Mouse (Mus musculus) embryonic facial prominence, embryonic 14.5 days (tissue): Measurements from ENCODE around the gene Tex264. TPM values are rescaled to one million over a fixed set of nuclear protein-coding genes. Genes with fewer than 3 reads are reported as not detected.

Source experiments
- ATAC-seq: fragments of 200-750 bp; cut with Nextera tagmentation; 2 replicates; pipeline ENCODE4 v1.8.0; 2017; ENCODE audit warnings: low read depth, moderate number of reproducible peaks, moderate TSS enrichment
- DNase-seq: peaks from one replicate; pipeline ENCODE4 v3.0.0-alpha.2; 2015; ENCODE audit warnings: low spot score
- H3K27ac ChIP-seq: fragments of 300-500 bp; sonication (generic); replicated peaks from 2 replicates; pipeline ENCODE4 v1.5.1; 2014; ENCODE audit warnings: low read depth, mild to moderate bottlenecking, low read length, moderate library complexity
- H3K27me3 ChIP-seq: fragments of 300-500 bp; sonication (generic); replicated peaks from 2 replicates; pipeline ENCODE4 v1.6.1; 2014; ENCODE audit warnings: low read length; ENCODE audit not compliant: control insufficient read depth, insufficient read depth
- H3K36me3 ChIP-seq: fragments of 300-500 bp; sonication (generic); 2 replicates; pipeline ENCODE4 v1.6.1; 2014; ENCODE audit warnings: low read length, mixed read lengths; ENCODE audit not compliant: control insufficient read depth, insufficient read depth
- H3K4me1 ChIP-seq: fragments of 300-500 bp; sonication (generic); 2 replicates; pipeline ENCODE4 v1.6.1; 2014; ENCODE audit warnings: antibody characterized with exemption, low read length; ENCODE audit not compliant: control insufficient read depth, insufficient read depth
- H3K4me2 ChIP-seq: fragments of 300-500 bp; sonication (generic); 2 replicates; pipeline ENCODE4 v1.6.1; 2014; ENCODE audit warnings: low read depth, mild to moderate bottlenecking, low read length, moderate library complexity, mixed read lengths
- H3K4me3 ChIP-seq: fragments of 300-500 bp; sonication (generic); 2 replicates; pipeline ENCODE4 v1.5.1; 2014; ENCODE audit warnings: low read depth, mild to moderate bottlenecking, low read length
- H3K9ac ChIP-seq: fragments of 300-500 bp; sonication (generic); 2 replicates; pipeline ENCODE4 v1.6.1; 2014; ENCODE audit warnings: low read depth, mild to moderate bottlenecking, low read length, moderate library complexity, mixed read lengths
- H3K9me3 ChIP-seq: fragments of 300-500 bp; sonication (generic); 2 replicates; pipeline ENCODE4 v1.6.1; 2016; ENCODE audit warnings: low read length; ENCODE audit not compliant: control insufficient read depth
- WGBS: fragments of 180-500 bp; shearing (Covaris S2); extraction: QIAGEN DNeasy Blood & Tissue Kit; methylation state at CpG from one replicate; pipeline ENCODE4 v1.1.7; 2014; 5-methylcytosine and 5-hydroxymethylcytosine counted together
- polyA plus RNA-seq: library from polyadenylated mRNA; unstranded; fragments of >200 nt; fragmentation: Nextera tagmentation; extraction: Ambion mirVana; gene quantifications from 2 replicates; pipeline ENCODE4 v1.2.1, GENCODE M21; 2014

The Tex264 gene
- polyA plus RNA-seq, 1 experiment from 2014 or later = 59.0 TPM

- H3K4me2 ChIP-seq = no peak overlapping the region
- H3K27me3 ChIP-seq = no peaks in the 10 kb centered on the region
- H3K4me3 ChIP-seq = no peak overlapping the region
- H3K36me3 ChIP-seq = peaks cover 48% of the 10 kb centered on the region
- no peaks in the 10 kb centered on the region for H3K9me3 ChIP-seq
- WGBS = 91% methylated on average over 10 of the region's 11 CpGs
- no peaks in the 10 kb centered on the region for H3K4me1 ChIP-seq
- no peak for ATAC-seq
- no peak for DNase-seq
- H3K27ac ChIP-seq = no peak overlapping the region
- H3K9ac ChIP-seq = no peak overlapping the region
These were observed 7.3 kb upstream of the Tex264 start for GRCm38 (mm10) chr9:106692973-106693481.

- WGBS = 79% methylated on average over 8 of the region's 8 CpGs
- Histone ChIP-seq H3K4me3 (no peak overlapping the region), H3K9me3 (no peaks in the 10 kb centered on the region), H3K4me2 (no peak overlapping the region), H3K9ac (no peak overlapping the region), H3K27ac (no peak overlapping the region), H3K4me1 (peaks cover 12% of the 10 kb centered on the region), H3K36me3 (peaks cover 14% of the 10 kb centered on the region), H3K27me3 (no peaks in the 10 kb centered on the region)
- ATAC-seq (no peak), DNase-seq (no peak)
These were observed 3.1 kb upstream of the Tex264 start for GRCm38 (mm10) chr9:106688834-106689233.

- no peaks in the 10 kb centered on the region for H3K27me3 ChIP-seq
- ATAC-seq = peak; percentile 60
These were observed 1.4 kb upstream of the Tex264 start for GRCm38 (mm10) chr9:106686983-106687650.

GRCm38 (mm10) chr9:106684918-106685248, 844 bp downstream of the Tex264 start:
- peak overlapping the region; percentile 85 for H3K4me2 ChIP-seq
- H3K27me3 ChIP-seq = no peaks in the 10 kb centered on the region
- H3K36me3 ChIP-seq = peaks cover 22% of the 10 kb centered on the region
- H3K9ac ChIP-seq = peak overlapping the region; percentile 85
- DNase-seq (no peak), ATAC-seq (peak; percentile 2; the same call in 1 of the 2 replicates)
- WGBS = 0% methylated on average over 8 of the region's 14 CpGs
- H3K27ac ChIP-seq = peak overlapping the region; percentile 87; the same call in 1 of the 2 replicates
- H3K9me3 ChIP-seq = no peaks in the 10 kb centered on the region
- peaks cover 12% of the 10 kb centered on the region for H3K4me1 ChIP-seq
- H3K4me3 ChIP-seq = peak overlapping the region; percentile 84

More at GRCm38 (mm10) chr9:106686983-106687650, 1.4 kb upstream of the Tex264 start:
- no peak overlapping the region for H3K27ac ChIP-seq
- DNase-seq = peak; percentile 89
- H3K9ac ChIP-seq = no peak overlapping the region
- H3K36me3 ChIP-seq = peaks cover under 1% of the 10 kb centered on the region; the same call in 1 of the 2 replicates
- H3K9me3 ChIP-seq = no peaks in the 10 kb centered on the region
- 0 out of 2 replicates have a peak overlapping the region, but pooled peaks have one; percentile 7 for H3K4me2 ChIP-seq
- H3K4me3 ChIP-seq = no peak overlapping the region
- H3K4me1 ChIP-seq = peaks cover 12% of the 10 kb centered on the region
- 25% methylated on average over 8 of the region's 8 CpGs for WGBS

- peaks cover 12% of the 10 kb centered on the region for H3K4me1 ChIP-seq
- ATAC-seq (no peak), DNase-seq (no peak)
- H3K4me3 ChIP-seq = peak overlapping the region; percentile 84
- 79% methylated on average over 6 of the region's 6 CpGs for WGBS
- H3K9ac ChIP-seq = peak overlapping the region; percentile 85
- peak overlapping the region; percentile 85 for H3K4me2 ChIP-seq
- no peaks in the 10 kb centered on the region for H3K9me3 ChIP-seq
- H3K36me3 ChIP-seq = peaks cover 27% of the 10 kb centered on the region
- no peaks in the 10 kb centered on the region for H3K27me3 ChIP-seq
- no peak overlapping the region for H3K27ac ChIP-seq
These were observed 1.4 kb downstream of the Tex264 start for GRCm38 (mm10) chr9:106684093-106684872.

- H3K9me3 ChIP-seq = no peaks in the 10 kb centered on the region
- peaks cover 46% of the 10 kb centered on the region for H3K36me3 ChIP-seq
- no peak overlapping the region for H3K4me3 ChIP-seq
- H3K9ac ChIP-seq = no peak overlapping the region
- H3K4me1 ChIP-seq = peaks cover 7% of the 10 kb centered on the region; the same call in 1 of the 2 replicates
- WGBS = 88% methylated on average over 9 of the region's 9 CpGs
- DNase-seq = no peak
- no peak overlapping the region for H3K4me2 ChIP-seq
- H3K27ac ChIP-seq = no peak overlapping the region
- H3K27me3 ChIP-seq = no peaks in the 10 kb centered on the region
- no peak for ATAC-seq
These were observed 4.7 kb downstream of the Tex264 start for GRCm38 (mm10) chr9:106681026-106681425.

- Histone ChIP-seq H3K4me1 (no peaks in the 10 kb centered on the region), H3K27ac (no peak overlapping the region), H3K4me3 (no peak overlapping the region), H3K9me3 (no peaks in the 10 kb centered on the region), H3K36me3 (peaks cover 62% of the 10 kb centered on the region), H3K4me2 (no peak overlapping the region), H3K9ac (no peak overlapping the region), H3K27me3 (no peaks in the 10 kb centered on the region)
- no peak for ATAC-seq
- 68% methylated on average over 4 of the region's 4 CpGs for WGBS
- DNase-seq = no peak
These were observed 7.5 kb downstream of the Tex264 start for GRCm38 (mm10) chr9:106678242-106678641.

GRCm38 (mm10) chr9:106677702-106678101, 8.0 kb downstream of the Tex264 start:
- H3K36me3 ChIP-seq = peaks cover 66% of the 10 kb centered on the region
- no peaks in the 10 kb centered on the region for H3K27me3 ChIP-seq
- H3K9ac ChIP-seq = no peak overlapping the region
- H3K4me2 ChIP-seq = no peak overlapping the region
- DNase-seq = no peak
- 81% methylated on average over 5 of the region's 5 CpGs for WGBS
- H3K4me3 ChIP-seq = no peak overlapping the region
- no peaks in the 10 kb centered on the region for H3K4me1 ChIP-seq
- no peaks in the 10 kb centered on the region for H3K9me3 ChIP-seq
- no peak for ATAC-seq
- no peak overlapping the region for H3K27ac ChIP-seq
